Comparison of ENCODE assay signal across 22 mouse cellular contexts in genomic region chr9:17466379-17466778, GRCm38 (mm10).
"Had no signal": no experiment of that assay in that cellular context is flagged by ENCODE, and none has a peak within 500 bp of the region (broad histone marks: within the 10 kb centered on the region; RNA-seq: fewer than 3 reads in every experiment).

No protein-coding gene starts in this region.

- H3K27me3 ChIP-seq: liver, embryonic 15.5 days; lung, embryonic 15.5 days; megakaryocyte, embryonic 14.5 days; midbrain, embryonic 13.5 days; neural tube, embryonic 13.5 days; neural tube, embryonic 15.5 days had no signal

- H3K4me3 ChIP-seq: liver, embryonic 15.5 days; lung, embryonic 15.5 days; megakaryocyte, embryonic 14.5 days; midbrain, embryonic 13.5 days; neural tube, embryonic 13.5 days; neural tube, embryonic 15.5 days had no signal

- ATAC-seq: liver, postnatal 0 days; lung, postnatal 0 days; midbrain, embryonic 13.5 days; midbrain, embryonic 16.5 days had no signal

- DNase-seq: liver, postnatal 0 days; lung, adult 2 months; lung, postnatal 14 days; lung, postnatal 36 days; retina, postnatal 1 day; right cerebral cortex, adult 18-20 months; right cerebral cortex, postnatal 25 days; right cerebral cortex, postnatal 4 days; spleen, adult 18-20 months; thymus, adult 18-20 months; thymus, postnatal 14 days; thymus, postnatal 36 days had no signal

- H3K4me1 ChIP-seq: liver, embryonic 15.5 days; lung, embryonic 15.5 days; megakaryocyte, embryonic 14.5 days; midbrain, embryonic 13.5 days; neural tube, embryonic 13.5 days; neural tube, embryonic 15.5 days had no signal

- H3K9ac ChIP-seq: liver, embryonic 15.5 days; liver, postnatal 0 days; lung, embryonic 15.5 days; midbrain, embryonic 13.5 days; neural tube, embryonic 13.5 days; neural tube, embryonic 15.5 days had no signal

- H3K36me3 ChIP-seq: liver, embryonic 15.5 days; lung, embryonic 15.5 days; midbrain, embryonic 13.5 days; neural tube, embryonic 13.5 days; neural tube, embryonic 15.5 days had no signal

- H3K4me2 ChIP-seq: liver, embryonic 15.5 days; lung, embryonic 15.5 days; midbrain, embryonic 11.5 days; midbrain, embryonic 13.5 days; neural tube, embryonic 13.5 days; neural tube, embryonic 15.5 days had no signal

- H3K27ac ChIP-seq: liver, embryonic 15.5 days; lung, embryonic 15.5 days; macrophage; midbrain, embryonic 13.5 days; neural tube, embryonic 13.5 days; neural tube, embryonic 15.5 days had no signal

- H3K9me3 ChIP-seq: liver, embryonic 15.5 days; lung, embryonic 15.5 days; midbrain, embryonic 13.5 days; neural tube, embryonic 13.5 days; neural tube, embryonic 15.5 days had no signal
